Mouse (Mus musculus) liver (tissue): ENCODE data around the gene Usp45.
"Not testable (repeated sequence)": the region's sequence is repeated elsewhere in the genome, so short reads cannot be mapped to it uniquely, and the experiment has no call there.

ENCODE experiments used
- DNase-seq: peaks from one replicate; pipeline ENCODE4 v3.0.0-alpha.2; 2020; ENCODE audit warnings: mixed read lengths

The Usp45 gene

GRCm38 (mm10) chr4:21766863-21767304 is at the start of gene Usp45, which contains the start of gene Tstd3:
Gene Usp45, plus strand, starts transcription at chr4:21767156.
Gene Tstd3, minus strand, starts transcription at chr4:21767212.
- peak; percentile 86 for DNase-seq

DNA sequence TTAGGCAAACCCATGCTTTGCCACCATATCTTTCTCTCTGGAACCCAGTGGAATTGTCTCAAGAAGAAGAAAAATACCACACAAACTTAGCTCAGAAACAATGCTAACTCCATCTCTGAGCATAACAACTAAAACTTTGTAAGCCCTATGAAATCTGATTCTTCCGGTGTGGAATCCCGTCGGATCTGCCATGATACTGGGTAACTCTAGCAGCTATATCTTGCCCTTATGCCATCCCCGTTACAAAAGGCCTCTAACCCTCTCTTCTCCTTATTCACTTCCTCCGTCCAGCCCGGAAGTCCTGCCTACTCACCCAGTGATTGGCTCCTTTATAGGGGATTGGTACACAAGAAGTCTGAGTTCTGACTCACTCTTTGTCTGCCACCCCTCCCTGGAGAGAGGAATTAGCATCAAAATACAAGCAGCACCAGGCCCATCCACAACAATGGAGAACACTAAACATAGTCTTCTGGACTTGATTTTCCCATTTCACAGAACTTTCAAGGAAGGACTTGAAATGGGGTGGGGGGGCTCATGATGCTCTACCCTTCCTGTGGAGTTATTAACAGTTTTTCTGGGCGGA is 44.1 kb upstream of the Usp45 start:
- no peak for DNase-seq

DNA sequence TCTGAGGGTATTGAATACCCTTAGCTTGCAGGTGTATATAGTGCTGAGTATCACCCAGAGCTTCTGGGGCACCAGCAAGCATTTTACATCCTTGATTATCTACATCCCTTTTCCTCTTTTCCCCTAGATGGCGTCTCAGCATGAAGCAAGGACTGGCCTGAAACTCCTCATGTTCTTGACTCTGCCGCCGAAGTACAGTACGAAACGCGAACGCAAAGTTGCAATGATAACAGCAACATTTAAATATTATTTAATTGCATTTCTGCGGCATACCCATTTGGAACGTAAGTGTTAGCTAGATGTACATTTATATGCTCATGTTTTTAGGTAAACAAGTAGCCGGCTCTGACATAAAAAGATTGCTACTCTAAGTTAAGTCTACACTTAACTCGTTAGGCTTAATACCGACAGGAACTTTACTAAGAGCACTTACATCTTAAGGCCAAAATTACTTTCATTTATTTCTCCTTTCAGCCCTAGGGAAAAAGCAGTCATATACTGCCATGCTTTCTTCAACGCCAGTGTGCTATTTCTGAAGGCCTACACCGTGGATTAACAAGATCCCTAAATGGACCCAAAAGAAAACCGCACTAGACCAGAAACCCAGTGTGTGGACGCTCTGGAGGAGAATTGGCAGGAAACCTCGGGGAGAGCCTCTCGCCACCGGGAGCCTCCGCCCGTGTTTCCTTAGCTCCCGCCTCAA is 39.9 kb upstream of the Usp45 start:
- peak; percentile 54 for DNase-seq

- peak; percentile 96 for DNase-seq
These were observed 39.3 kb upstream of the Usp45 start, which contains the start of gene Ccnc for GRCm38 (mm10) chr4:21727615-21728165. Gene Ccnc, plus strand, starts transcription at chr4:21727701.

- no peak for DNase-seq
These were observed 27.8 kb upstream of the Usp45 start for GRCm38 (mm10) chr4:21739169-21739568.

GRCm38 (mm10) chr4:21744142-21744541 is 22.8 kb upstream of the Usp45 start:
- not testable (repeated sequence) for DNase-seq

- DNase-seq = no peak
These were observed 21.2 kb upstream of the Usp45 start for GRCm38 (mm10) chr4:21745723-21746122.

DNA sequence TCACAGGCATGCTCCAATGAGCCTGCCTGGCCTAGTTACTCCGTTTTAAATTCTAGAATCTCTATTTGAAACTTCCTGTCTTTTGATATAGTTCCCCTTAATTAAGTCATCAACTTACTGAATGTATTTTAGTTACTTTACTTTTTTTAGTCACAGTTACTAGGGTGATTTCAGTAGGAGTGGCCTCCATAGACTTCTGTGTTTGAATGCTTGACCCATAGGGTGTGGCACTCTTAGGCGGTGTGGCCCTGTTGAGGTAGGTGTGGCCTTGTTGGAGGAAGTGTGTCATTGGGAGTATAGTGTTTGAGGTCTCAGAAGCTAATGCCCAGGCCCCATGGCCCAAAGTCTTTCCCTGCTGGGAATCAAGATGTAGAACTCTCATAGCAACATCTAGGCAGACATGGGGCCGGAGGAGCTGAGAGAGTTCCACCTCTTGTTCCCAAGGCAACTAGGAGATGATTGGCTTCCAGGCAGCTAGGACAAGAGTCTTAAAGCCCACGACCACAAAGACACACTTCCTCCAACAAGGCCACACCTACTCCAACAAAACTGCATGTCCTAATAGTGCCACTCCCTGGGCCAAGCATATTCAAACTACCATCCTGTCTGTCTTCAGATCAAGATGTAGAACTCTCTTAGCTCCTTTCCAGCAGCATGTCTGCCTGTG is 11.7 kb upstream of the Usp45 start:
- DNase-seq = peak; percentile 49

GRCm38 (mm10) chr4:21758860-21759259 is 8.1 kb upstream of the Usp45 start:
- DNase-seq = peak; percentile 27

DNA sequence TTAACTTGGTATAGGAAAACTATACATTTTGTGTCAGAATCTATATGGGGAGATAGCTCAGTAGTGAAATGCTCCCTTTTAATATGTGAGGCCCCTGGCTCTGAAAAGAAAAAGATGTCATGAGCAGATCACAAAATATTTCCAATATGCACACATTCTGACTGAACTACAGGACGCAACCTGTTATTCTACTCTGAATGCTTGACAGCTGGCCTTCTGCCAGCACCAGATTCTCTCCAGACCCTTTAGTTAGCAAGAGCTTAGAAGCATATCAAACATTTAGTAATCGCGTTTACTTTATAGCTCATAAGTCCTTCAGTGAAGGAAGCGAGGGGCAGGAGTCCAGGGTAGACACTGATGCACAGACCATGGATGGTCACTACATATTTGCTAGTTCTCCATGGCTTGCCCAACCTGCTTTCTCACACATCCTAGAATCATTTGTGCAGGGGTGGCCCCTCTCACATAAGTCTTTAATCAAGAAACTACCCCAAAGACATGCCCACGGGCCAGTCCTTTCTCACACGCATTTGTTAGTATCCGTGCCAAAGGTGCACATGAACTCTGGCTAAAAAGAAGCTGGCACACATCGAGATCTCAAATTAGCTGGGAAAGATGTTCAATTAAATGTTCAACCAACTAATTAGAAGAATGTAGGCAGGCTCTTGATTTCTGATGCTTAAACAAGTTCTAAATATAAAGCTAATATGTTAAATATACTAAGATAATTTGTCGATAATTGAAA is 5.4 kb upstream of the Usp45 start:
- DNase-seq = no peak

- DNase-seq = no peak
These were observed 3.1 kb upstream of the Usp45 start for GRCm38 (mm10) chr4:21763827-21764226.

- peak; percentile 29 for DNase-seq
These were observed 639 bp upstream of the Usp45 start for GRCm38 (mm10) chr4:21766171-21766862.

DNA sequence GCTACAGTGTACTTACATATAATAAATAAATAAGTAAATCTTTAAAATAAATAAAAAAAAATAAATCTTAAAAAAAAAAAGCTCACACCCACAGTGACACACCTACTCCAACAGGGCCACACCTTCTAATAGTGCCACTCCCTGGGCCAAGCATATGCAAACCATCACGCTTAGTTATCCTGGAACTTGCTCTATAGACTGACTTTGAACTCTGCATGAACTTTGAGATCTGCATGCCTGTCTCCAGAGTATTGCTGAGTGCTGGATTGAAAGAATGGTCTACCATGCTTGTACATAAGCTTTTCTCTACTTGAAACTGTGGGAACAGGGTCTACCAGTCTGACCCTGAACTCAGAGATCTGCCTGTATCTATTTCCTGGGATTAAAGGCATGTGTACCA is 4.1 kb downstream of the Usp45 start:
- DNase-seq = no peak

DNA sequence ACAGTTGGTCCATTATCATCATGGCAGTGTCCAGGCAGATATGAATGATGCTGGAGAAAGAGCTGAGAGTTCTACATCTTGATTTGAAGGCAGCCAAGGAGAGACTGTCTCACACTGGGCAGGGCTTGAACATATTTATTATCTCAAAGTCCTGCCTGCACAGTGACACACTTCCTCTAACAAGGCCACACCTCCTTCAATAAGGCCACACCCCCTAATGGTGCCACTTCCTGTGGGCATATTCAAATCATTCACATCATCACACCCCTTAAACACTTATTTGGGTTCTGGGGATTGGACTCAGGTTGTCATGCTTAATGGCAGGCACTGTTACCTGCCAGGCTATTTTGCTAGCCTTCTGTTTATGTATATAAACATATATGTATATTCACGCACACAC is 5.3 kb downstream of the Usp45 start:
- no peak for DNase-seq

- DNase-seq = peak; percentile 99
These were observed 9.4 kb downstream of the Usp45 start for GRCm38 (mm10) chr4:21776091-21776945.

DNA sequence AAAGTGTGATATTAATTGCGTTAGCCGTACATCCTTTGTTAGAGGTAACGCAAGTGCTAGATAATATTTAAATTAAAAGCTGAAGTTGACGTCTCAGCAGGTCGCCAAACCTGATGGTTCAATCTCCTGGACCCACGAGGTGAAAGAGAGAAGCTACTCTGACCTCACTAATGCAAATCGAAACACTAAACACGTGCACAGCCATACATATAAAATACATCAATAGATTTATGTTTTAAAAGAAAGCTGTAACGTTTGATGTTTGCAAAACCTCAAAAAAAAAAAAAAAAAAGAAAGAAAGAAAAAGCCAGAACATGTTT is 9.9 kb downstream of the Usp45 start:
- DNase-seq = no peak

- peak; percentile 58 for DNase-seq
These were observed 14.1 kb downstream of the Usp45 start for GRCm38 (mm10) chr4:21780816-21781726.

DNA sequence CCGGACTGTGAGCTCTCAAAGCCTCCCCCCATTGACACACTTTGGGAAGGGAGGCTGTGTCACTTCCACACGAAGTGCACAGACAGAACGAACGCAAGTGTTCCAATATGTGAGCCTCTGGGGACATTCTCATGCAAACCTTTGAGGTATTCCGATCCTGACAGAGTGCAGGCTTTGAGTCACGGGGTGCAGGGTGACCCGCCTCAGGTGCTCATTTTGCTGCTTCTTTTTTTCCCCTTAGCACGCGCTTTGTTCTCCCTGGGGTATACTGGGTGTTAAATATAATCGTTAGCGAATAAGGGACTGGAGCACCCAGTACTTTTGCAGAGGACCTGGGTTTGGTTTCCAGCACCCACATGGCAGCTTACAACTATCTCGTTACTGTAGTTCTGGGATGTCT is 19.3 kb downstream of the Usp45 start:
- no peak for DNase-seq

GRCm38 (mm10) chr4:21788903-21789302 is 21.9 kb downstream of the Usp45 start:
- no peak for DNase-seq

DNA sequence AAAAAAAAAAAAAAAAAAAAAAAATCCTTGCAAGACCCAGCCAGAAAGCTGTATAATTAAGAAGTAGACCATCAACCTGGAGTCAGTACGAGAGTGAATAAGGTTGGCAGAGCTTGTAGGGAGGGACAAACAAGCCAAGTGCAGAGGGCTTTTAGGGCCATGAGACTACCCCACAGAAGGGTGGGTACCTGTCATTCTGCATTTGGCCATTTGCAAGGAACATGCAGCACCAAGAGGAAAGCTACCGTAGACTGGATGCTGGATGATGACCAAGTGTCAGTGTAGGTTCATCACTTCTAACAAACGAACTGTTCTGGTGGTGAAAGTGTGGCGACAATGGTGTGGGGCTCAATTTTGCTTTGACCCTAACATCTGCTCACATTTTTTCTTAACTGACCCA is 22.9 kb downstream of the Usp45 start:
- no peak for DNase-seq
